Mouse (Mus musculus) liver, embryonic 12.5 days (tissue): ENCODE measurements around the gene Flywch2. TPM values are rescaled to one million over a fixed set of nuclear protein-coding genes. Genes with fewer than 3 reads are reported as not detected.

Experiments
- ATAC-seq: fragments of 200-750 bp; cut with Nextera tagmentation; 2 replicates; pipeline ENCODE4 v1.8.0; 2017; ENCODE audit warnings: moderate number of reproducible peaks, mild to moderate bottlenecking, moderate library complexity
- H3K27ac ChIP-seq: fragments of 300-500 bp; sonication (generic); 2 replicates; pipeline ENCODE4 v1.5.1; 2016; ENCODE audit warnings: mild to moderate bottlenecking
- H3K27me3 ChIP-seq: fragments of 300-500 bp; sonication (generic); replicated peaks from 2 replicates; pipeline ENCODE4 v1.6.1; 2016; ENCODE audit warnings: mild to moderate bottlenecking, moderate library complexity
- H3K36me3 ChIP-seq: fragments of 300-500 bp; sonication (generic); 2 replicates; pipeline ENCODE4 v1.6.1; 2016; ENCODE audit warnings: mild to moderate bottlenecking, moderate library complexity
- H3K4me1 ChIP-seq: fragments of 300-500 bp; sonication (generic); 2 replicates; pipeline ENCODE4 v1.6.1; 2016
- H3K4me2 ChIP-seq: fragments of 300-500 bp; sonication (generic); 2 replicates; pipeline ENCODE4 v1.6.1; 2016; ENCODE audit warnings: mild to moderate bottlenecking, moderate library complexity
- H3K4me3 ChIP-seq: fragments of 300-500 bp; sonication (generic); 2 replicates; pipeline ENCODE4 v1.5.1; 2016; ENCODE audit warnings: mild to moderate bottlenecking, moderate library complexity
- H3K9ac ChIP-seq: fragments of 300-500 bp; sonication (generic); 2 replicates; pipeline ENCODE4 v1.6.1; 2016; ENCODE audit warnings: mild to moderate bottlenecking, moderate library complexity
- H3K9me3 ChIP-seq: fragments of 300-500 bp; sonication (generic); replicated peaks from 2 replicates; pipeline ENCODE4 v1.6.1; 2016; ENCODE audit warnings: mild to moderate bottlenecking, moderate library complexity
- WGBS: fragments of 180-500 bp; shearing (Covaris S2); methylation state at CpG from one replicate; pipeline ENCODE4 v1.1.7; 2016; ENCODE audit not compliant: insufficient replicate concordance; 5-methylcytosine and 5-hydroxymethylcytosine counted together
- polyA plus RNA-seq: library from polyadenylated mRNA; unstranded; fragments of >200 nt; fragmentation: Nextera tagmentation; extraction: Ambion mirVana; gene quantifications from 2 replicates; pipeline ENCODE4 v1.2.1, GENCODE M21; 2016

Gene Flywch2
- 2.9 and 3.6 TPM in 2 replicates for polyA plus RNA-seq

DNA sequence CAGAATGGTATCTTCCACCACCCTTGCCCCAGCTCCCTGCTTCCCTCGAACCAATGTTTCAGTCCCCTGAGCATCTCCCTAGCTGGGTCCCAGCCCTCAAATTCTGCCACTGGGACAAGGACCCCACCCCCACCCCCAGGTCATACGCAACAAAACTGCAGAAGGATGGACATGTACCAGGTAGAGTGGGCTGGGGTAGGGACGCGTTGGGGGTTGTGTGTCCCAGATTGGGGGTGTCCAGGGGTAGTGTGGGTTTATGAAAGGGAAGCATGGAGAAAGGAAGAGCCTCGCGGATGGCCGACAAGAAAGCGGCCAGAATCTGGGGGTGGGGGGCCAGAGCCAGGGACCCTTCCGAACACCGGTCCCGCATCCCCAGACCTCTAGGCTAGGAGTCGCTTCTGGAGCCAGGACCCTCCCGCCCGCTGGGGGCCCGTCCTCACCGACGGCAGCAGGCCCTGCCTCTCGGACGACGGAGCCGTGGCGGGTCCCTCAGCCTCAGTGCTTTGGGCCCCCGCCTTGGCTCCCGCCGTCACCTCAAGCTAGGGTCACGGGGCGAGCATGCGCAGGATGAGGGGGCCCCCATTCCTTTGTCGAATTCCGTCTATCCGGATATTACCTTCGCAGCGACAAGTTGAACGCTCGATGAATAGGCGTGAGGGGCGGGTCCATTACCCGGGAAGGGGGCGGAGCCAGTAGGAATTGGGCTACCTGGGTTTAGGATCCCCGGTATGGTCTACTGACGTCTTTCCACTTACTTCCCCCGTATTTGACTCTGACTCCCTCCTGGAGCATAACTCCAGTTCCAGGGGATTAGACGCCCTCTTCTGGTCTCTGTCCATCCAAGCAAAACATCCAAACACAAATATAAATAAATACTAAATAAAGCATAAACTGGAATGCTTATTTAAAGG, at the start of gene Flywch2:
Gene Flywch2, minus strand, starts transcription at position 521 of the 911 bp plus-strand sequence.
- peak; percentile 63 for ATAC-seq
- Histone ChIP-seq H3K4me3 (peak within 1 kb of the TSS; percentile 63), H3K27ac (no peak within 1 kb of the TSS), H3K4me2 (peak within 1 kb of the TSS; percentile 93), H3K9me3 (no peaks in the 10 kb centered on the region), H3K9ac (peak within 1 kb of the TSS; percentile 63), H3K36me3 (no peaks in the 10 kb centered on the region), H3K27me3 (0 out of 2 replicates have a peak, but pooled peaks cover 8% of the 10 kb centered on the region), H3K4me1 (peaks cover 32% of the 10 kb centered on the region)
- WGBS, result 4% methylated on average over 43 of the region's 43 CpGs

DNA sequence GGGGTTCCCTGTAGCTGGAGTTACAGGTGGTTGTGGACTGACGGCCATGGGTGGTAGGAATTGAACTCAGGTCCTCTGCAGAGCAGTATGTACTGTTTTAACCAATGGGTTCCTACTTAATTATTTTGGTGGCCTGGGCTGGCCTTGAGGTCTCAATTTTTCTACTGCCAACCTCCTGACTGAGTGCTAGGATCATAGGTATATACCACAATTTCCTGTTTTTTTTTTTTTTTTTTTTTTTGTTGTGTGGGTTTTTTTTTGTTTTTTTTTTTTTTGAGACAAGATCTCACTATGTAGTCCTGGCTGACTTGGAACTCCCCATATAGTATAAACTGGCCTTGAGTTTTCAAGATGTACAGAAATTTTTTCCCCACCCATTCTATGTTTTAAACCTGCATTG, 45.3 kb upstream of the Flywch2 start:
- no peak overlapping the region for H3K4me2 ChIP-seq
- H3K9ac ChIP-seq, result no peak overlapping the region
- peaks cover 29% of the 10 kb centered on the region for H3K4me1 ChIP-seq
- H3K27me3 ChIP-seq, result peaks cover 59% of the 10 kb centered on the region
- peaks cover 13% of the 10 kb centered on the region for H3K36me3 ChIP-seq
- no peak for ATAC-seq
- WGBS, result 83% methylated on average over 1 of the region's 1 CpGs
- no peaks in the 10 kb centered on the region for H3K9me3 ChIP-seq
- H3K4me3 ChIP-seq, result no peak overlapping the region
- no peak overlapping the region for H3K27ac ChIP-seq

DNA sequence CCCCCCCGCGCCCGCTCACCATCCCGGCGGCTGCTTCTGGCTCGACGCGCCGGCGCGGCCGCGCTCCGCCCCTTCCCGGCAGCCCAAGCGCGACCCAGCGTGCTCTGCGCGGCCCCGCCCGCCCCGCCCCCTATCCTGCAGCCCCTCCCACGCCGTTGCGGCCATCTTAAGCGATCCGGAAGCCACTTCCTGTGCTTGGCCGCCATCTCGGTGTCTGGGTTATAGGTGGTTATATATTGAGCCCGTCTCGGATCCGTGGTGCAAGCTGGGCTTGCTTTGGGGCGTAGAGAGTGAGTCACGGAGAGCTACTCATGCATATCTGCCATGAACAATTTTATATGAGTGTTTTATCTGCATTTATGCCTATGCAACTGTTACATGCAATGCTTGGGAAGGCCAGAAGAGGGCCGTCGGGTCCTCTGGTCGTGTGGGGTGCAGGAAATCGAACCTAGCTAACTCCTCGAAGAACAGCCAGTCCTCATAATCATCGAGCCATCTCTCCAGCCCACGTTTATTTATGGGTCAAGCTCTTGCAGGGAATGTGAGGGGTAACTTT, 43.3 kb upstream of the Flywch2 start, which contains the start of gene Elob:
Gene Elob, minus strand, starts transcription at position 73 of the 556 bp plus-strand sequence.
- H3K4me1 ChIP-seq, result peaks cover 31% of the 10 kb centered on the region
- WGBS, result 1% methylated on average over 37 of the region's 42 CpGs
- H3K36me3 ChIP-seq, result peaks cover 34% of the 10 kb centered on the region
- H3K4me3 ChIP-seq, result peak within 1 kb of the TSS; percentile 84
- H3K9me3 ChIP-seq, result no peaks in the 10 kb centered on the region
- peak; percentile 92 for ATAC-seq
- peaks cover 39% of the 10 kb centered on the region for H3K27me3 ChIP-seq
- H3K9ac ChIP-seq, result peak within 1 kb of the TSS; percentile 85
- H3K4me2 ChIP-seq, result peak within 1 kb of the TSS; percentile 87
- peak within 1 kb of the TSS; percentile 85 for H3K27ac ChIP-seq

DNA sequence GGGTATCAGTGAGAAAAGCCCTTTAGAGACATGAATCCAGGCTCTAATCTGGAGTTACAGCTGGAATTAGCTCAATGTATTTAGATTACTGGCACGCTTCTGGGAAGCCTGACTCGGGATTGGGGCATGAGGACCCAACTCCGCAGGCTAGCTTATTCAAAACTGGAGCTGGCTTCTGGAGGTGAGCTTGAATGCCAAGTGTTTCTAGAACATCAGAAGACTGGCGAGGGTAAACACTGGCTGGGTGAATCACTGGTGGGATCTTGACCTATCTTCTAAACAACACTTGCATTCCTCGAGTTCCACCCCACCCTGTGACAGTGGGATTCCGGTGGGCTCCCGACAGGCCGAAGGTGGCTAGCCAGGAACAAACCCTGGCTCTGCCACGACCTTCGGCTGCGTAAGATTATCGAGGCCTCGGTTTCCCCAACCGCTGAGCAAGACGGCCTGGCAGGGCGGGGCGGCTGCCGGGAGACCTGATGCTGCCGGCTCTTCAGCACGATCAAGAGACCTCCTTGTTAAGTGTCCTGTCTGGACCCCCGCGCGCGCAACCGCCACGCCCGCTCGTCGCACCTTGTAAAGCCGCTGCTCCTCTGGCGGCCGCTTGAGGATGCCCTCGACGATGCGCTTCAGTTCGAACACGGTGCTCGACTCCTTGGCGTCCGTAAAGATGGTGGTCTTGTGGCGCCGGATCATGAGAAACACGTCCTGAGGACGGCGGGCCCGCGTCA, 42.6 kb upstream of the Flywch2 start:
- peak; percentile 72 for ATAC-seq
- H3K27me3 ChIP-seq, result peaks cover 32% of the 10 kb centered on the region
- H3K9me3 ChIP-seq, result no peaks in the 10 kb centered on the region
- WGBS, result under 1% methylated on average over 47 of the region's 47 CpGs
- peak overlapping the region; percentile 87 for H3K4me2 ChIP-seq
- H3K9ac ChIP-seq, result peak overlapping the region; percentile 85
- H3K4me3 ChIP-seq, result peak overlapping the region; percentile 84
- H3K4me1 ChIP-seq, result peaks cover 31% of the 10 kb centered on the region
- H3K27ac ChIP-seq, result peak overlapping the region; percentile 85
- H3K36me3 ChIP-seq, result peaks cover 41% of the 10 kb centered on the region

DNA sequence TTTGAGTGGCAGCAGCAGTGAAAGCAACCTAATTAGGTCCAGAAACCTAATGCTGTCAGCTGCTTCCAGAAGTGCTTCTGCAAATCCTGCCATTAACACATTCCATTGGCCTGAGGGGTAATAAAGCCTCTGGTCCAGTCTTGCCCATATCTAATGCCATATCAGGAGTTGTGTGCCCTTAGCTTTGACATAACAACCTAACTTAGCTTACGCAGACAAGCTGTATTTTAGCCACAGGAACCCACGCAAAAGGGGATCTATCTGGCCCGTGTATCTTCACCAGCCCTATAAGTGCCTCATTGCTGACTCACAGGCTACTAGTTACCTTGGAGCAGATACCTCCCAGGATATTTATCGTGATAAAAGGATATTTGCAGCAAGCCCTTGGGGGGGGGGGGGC, 39.7 kb upstream of the Flywch2 start:
- WGBS, result 77% methylated on average over 4 of the region's 4 CpGs

DNA sequence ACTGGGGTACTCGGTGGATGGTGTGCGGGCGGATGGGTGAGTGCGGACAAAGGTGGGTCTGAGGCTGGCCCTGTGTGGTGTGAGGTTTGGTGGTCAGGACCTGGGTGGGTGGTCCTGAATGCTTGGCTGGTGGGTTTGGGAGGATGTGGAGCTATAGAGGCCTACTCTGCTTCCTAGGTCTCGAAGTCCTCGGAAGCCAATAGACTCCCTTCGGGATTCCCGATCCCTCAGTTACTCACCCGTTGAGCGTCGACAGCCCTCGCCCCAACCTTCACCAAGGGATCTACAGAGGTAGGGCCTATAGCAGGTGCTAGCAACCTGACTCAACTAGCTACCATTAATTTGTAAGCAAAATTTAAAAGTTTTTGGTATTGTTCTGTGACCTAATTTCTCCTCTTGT, 37.7 kb upstream of the Flywch2 start:
- Histone ChIP-seq H3K9me3 (peaks cover 19% of the 10 kb centered on the region), H3K4me2 (no peak overlapping the region), H3K27ac (no peak overlapping the region), H3K36me3 (peaks cover 89% of the 10 kb centered on the region), H3K4me3 (no peak overlapping the region), H3K4me1 (peaks cover 24% of the 10 kb centered on the region), H3K27me3 (no peaks in the 10 kb centered on the region), H3K9ac (no peak overlapping the region)
- 92% methylated on average over 12 of the region's 12 CpGs for WGBS
- ATAC-seq, result no peak; the same call in 1 of the 2 replicates

More for the DNA sequence above, 39.7 kb upstream of the Flywch2 start:
- Histone ChIP-seq H3K9me3 (no peaks in the 10 kb centered on the region), H3K27me3 (peaks cover 6% of the 10 kb centered on the region; the same call in 1 of the 2 replicates), H3K9ac (no peak overlapping the region), H3K4me1 (peaks cover 31% of the 10 kb centered on the region), H3K4me2 (no peak overlapping the region), H3K4me3 (no peak overlapping the region), H3K36me3 (peaks cover 69% of the 10 kb centered on the region), H3K27ac (no peak overlapping the region)
- ATAC-seq, result no peak

DNA sequence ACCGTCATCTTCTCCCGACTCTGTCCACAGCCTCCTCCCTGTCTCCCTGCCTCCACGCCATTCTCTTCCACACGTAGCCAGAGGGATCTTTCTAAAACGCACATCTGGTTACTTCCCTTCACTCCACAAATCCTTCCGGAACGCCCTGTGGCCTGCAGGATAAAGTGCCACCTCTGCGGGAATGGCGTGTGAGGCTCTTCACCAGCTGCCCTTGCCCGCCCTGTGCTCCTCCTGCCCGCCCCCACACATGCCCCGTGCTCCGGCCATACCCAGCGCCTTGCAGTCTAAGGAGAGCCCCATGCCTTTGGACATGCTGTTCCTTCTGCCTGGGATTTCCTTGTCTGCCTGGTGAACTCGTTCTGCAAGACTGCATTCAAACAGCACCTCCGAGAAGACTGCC, 37.1 kb upstream of the Flywch2 start:
- no peaks in the 10 kb centered on the region for H3K27me3 ChIP-seq
- H3K4me3 ChIP-seq, result no peak overlapping the region
- H3K9me3 ChIP-seq, result peaks cover 25% of the 10 kb centered on the region
- ATAC-seq, result no peak
- H3K9ac ChIP-seq, result no peak overlapping the region
- H3K27ac ChIP-seq, result no peak overlapping the region
- H3K4me1 ChIP-seq, result peaks cover 20% of the 10 kb centered on the region
- WGBS, result 91% methylated on average over 16 of the region's 16 CpGs
- H3K36me3 ChIP-seq, result peaks cover 95% of the 10 kb centered on the region
- H3K4me2 ChIP-seq, result no peak overlapping the region

DNA sequence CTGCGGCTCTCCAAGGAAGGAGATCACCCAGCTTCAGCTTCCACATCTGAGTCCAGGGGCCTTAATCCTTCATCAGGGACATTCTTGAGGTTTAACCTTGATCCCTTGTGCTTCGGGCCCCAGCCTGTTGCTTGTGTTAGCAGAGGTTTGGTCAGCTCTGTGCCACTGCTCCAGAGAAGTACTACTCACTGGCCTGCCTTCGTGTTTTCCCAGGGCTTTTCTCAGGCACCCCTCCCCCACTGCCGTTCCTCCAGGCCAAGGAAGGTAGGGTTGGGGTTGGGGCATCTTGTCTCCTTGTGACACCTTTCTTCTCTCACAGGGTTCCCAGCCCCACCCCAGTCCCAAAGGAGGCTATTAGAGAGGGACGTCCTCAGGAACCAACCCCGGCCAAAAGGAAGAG, 36.2 kb upstream of the Flywch2 start:
- Histone ChIP-seq H3K4me3 (no peak overlapping the region), H3K36me3 (peaks cover 100% of the 10 kb centered on the region), H3K27me3 (no peaks in the 10 kb centered on the region), H3K9me3 (peaks cover 34% of the 10 kb centered on the region), H3K4me1 (peaks cover 11% of the 10 kb centered on the region), H3K9ac (no peak overlapping the region), H3K27ac (no peak overlapping the region), H3K4me2 (no peak overlapping the region)
- no peak for ATAC-seq
- WGBS, result 78% methylated on average over 6 of the region's 6 CpGs

DNA sequence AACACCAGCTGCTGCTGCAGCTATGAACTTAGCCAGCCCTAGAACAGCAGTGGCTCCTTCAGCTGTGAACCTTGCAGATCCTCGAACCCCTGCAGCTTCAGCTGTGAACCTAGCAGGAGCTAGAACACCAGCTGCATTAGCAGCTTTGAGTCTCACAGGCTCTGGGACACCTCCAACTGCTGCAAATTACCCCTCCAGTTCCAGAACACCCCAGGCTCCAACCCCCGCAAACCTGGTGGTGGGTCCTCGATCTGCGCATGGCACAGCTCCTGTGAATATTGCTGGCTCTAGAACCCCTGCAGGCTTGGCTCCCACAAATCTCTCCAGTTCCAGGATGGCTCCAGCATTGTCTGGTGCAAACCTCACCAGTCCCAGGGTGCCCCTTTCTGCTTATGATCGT, 34.9 kb upstream of the Flywch2 start:
- H3K9me3 ChIP-seq, result peaks cover 47% of the 10 kb centered on the region
- H3K27me3 ChIP-seq, result no peaks in the 10 kb centered on the region
- H3K4me1 ChIP-seq, result no peaks in the 10 kb centered on the region
- peaks cover 100% of the 10 kb centered on the region for H3K36me3 ChIP-seq
- H3K4me3 ChIP-seq, result no peak overlapping the region
- H3K9ac ChIP-seq, result no peak overlapping the region
- no peak for ATAC-seq
- H3K27ac ChIP-seq, result no peak overlapping the region
- WGBS, result 93% methylated on average over 5 of the region's 5 CpGs
- no peak overlapping the region for H3K4me2 ChIP-seq

DNA sequence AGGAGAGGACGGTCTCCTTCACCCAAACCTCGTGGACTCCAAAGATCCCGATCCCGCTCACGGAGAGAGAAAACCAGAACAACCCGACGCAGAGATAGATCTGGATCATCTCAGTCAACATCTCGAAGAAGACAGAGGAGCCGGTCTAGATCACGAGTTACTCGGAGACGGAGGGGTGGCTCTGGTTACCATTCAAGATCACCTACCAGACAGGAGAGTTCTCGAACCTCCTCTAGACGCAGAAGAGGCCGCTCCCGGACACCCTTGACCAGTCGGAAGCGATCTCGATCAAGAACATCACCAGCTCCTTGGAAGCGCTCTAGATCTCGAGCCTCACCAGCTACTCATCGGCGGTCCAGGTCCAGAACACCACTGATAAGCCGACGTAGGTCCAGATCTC, 33.4 kb upstream of the Flywch2 start:
- Histone ChIP-seq H3K27ac (no peak overlapping the region), H3K9ac (no peak overlapping the region), H3K36me3 (peaks cover 100% of the 10 kb centered on the region), H3K4me2 (no peak overlapping the region), H3K27me3 (no peaks in the 10 kb centered on the region), H3K4me3 (no peak overlapping the region), H3K4me1 (no peaks in the 10 kb centered on the region), H3K9me3 (peaks cover 56% of the 10 kb centered on the region)
- 96% methylated on average over 25 of the region's 25 CpGs for WGBS
- no peak for ATAC-seq

DNA sequence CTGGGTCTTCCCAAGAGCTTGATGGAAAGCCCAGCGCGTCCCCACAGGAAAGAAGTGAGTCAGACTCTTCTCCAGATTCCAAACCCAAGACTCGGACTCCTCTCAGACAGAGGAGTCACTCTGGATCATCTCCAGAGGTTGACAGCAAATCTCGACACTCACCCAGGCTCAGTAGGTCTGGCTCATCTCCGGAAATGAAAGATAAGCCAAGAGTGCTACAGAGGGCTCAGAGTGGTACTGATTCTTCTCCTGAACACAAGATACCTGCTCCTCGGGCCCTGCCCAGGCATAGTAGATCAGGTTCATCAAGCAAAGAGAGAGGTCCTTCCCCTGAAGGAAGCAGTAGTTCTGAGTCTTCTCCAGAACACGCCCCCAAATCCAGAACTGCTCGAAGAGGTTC, 32.7 kb upstream of the Flywch2 start:
- Histone ChIP-seq H3K9ac (no peak overlapping the region), H3K4me3 (no peak overlapping the region), H3K4me1 (no peaks in the 10 kb centered on the region), H3K36me3 (peaks cover 100% of the 10 kb centered on the region), H3K27ac (no peak overlapping the region), H3K9me3 (peaks cover 56% of the 10 kb centered on the region), H3K4me2 (no peak overlapping the region), H3K27me3 (no peaks in the 10 kb centered on the region)
- 95% methylated on average over 8 of the region's 8 CpGs for WGBS
- ATAC-seq, result no peak

DNA sequence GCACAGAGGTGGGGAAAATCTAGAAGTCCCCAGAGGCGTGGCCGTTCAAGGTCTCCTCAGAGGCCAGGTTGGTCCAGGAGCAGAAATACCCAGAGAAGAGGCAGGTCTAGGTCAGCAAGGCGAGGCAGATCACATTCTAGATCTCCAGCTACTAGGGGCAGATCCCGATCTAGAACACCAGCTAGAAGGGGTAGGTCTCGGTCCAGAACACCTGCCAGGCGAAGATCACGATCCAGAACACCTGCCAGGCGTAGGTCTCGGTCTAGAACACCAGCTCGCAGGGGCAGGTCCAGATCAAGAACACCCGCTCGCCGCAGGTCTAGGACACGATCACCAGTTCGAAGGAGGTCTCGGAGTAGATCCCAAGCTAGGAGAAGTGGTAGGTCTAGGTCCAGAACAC, 29.8 kb upstream of the Flywch2 start:
- 95% methylated on average over 16 of the region's 16 CpGs for WGBS
- H3K36me3 ChIP-seq, result peaks cover 100% of the 10 kb centered on the region
- H3K27ac ChIP-seq, result no peak overlapping the region
- no peak overlapping the region for H3K9ac ChIP-seq
- H3K27me3 ChIP-seq, result no peaks in the 10 kb centered on the region
- peaks cover 56% of the 10 kb centered on the region for H3K9me3 ChIP-seq
- H3K4me3 ChIP-seq, result no peak overlapping the region
- H3K4me1 ChIP-seq, result no peaks in the 10 kb centered on the region
- ATAC-seq, result no peak
- no peak overlapping the region for H3K4me2 ChIP-seq
